Mouse (Mus musculus): ENCODE data around the gene Gm17720.

Gm17720 gene

DNA sequence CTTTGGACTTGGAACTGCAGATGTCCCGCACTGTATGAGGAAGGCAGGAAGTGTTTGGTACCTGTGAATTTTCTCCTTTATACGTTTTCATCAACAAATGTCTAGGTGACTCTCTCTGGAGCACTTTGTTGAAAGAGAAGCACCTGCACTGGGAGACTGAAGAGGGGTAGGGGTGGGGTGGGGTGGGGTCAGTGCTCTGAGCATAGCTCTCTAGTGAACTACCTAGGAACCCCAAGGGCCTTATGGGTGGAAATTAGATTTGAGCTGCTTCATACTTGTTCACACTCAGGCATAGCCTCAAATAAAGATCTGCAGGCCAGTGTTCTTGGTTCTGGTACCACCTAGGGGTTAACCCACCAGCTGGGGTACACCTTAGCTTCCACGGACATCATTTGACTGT lies at the start of gene Gm17720:
Gene Gm17720, minus strand, starts transcription at position 101 of the 400 bp plus-strand sequence.
- DNase-seq, result no peak

DNA sequence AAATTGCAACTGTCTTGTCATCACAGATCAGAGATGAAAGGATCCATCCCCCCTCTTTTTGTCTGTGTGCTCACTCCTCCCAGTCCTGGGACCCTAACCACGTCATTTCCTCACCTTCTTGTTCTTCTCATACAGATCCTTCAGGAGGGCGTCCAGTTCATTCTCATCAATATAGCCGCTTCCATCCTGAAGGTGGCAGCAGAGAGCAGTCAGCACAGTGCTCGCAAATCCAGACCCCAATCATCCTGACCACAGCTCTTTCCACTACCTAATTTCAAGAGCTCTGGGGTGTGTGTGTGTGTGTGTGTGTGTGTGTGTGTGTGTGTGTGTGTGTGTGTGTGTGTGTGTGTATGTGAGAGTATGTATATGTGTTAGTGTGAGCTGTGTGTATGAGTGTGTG lies 43.0 kb upstream of the Gm17720 start:
- DNase-seq, result peak; percentile 39

- no peak for DNase-seq
Observed at GRCm38 (mm10) chr8:110140770-110141169, 38.2 kb upstream of the Gm17720 start.

DNA sequence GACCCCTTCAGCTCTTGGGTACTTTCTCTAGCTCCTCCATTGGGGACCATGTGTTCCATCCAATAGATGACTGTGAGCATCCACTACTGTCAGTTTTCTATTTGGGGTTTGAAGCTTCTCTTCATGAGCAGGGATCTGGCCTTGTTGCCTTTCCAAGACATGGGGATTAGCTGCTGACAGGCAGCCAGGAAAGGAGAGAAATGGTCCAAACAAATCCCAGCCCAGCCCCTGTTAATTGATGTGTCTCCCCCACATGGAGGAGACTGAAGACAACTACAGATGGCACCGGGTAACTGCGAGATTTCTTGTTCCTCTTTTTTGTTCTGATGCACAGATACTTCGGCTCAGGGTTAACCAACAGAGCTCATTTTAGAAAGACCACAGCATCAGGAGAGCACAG lies 37.6 kb upstream of the Gm17720 start:
- DNase-seq, result no peak

GRCm38 (mm10) chr8:110135515-110135914 lies 33.0 kb upstream of the Gm17720 start:
- DNase-seq, result no peak

GRCm38 (mm10) chr8:110134236-110134635 lies 31.7 kb upstream of the Gm17720 start:
- no peak for DNase-seq

DNA sequence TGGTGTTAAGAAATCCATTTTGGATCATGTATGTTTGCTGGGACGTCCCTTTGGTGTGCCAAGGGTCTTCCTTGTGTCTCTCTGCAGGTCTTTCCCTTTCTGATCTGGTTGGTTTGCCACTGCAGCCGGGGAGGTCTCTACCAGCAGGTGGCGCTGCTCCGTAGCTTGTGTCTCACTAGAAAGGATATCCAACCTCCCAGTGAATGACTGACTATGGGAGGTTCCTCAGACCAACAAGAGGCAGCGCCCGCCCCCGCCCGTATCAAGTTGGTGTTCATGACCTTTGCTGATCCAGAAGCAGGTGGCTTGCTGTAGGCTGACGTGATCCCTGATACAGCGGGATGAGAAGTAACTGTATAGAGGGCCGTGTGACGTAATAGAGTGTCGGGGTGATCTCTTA lies 28.0 kb upstream of the Gm17720 start:
- DNase-seq, result peak; percentile 76

DNA sequence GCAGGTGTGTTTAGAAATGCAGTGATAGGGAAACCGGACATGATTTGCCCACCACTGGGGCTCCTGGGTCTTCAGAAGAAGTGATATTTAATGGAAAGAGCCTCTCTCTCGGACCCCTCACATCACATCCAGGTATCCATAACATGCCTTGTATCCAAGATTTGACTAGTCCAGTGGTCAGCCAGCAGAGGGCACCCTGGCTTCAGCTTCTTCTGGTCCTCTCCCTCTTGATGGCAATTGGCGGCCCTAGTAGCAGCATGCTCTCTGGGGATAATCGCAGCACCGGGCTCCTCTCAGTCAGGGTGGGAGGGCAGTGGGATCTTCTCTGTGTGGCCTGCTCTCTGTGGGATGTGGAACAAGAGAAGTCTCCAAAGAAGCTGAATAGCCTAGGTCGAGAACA lies 17.2 kb upstream of the Gm17720 start:
- DNase-seq, result peak; percentile 9

DNA sequence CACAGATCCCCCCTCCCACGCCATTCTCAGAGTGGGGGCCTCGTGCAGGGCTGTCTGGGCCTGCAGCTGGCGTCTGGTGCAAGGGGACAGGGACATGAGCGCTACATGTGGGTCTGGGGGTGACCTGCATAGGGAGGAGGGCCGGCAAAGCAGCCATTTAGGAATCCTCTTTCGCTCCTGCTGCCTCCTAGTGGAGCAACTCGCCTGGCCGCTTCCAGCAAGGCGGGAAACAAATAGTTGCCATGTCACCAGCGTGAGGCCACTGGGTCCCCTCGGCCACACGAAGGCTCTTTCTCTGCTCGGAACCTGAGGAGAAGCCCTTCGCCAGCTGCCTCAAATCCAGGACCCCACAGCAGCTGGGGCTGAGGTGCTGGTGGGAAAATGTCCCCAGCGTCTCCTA lies 877 bp downstream of the Gm17720 start:
- DNase-seq, result no peak

DNA sequence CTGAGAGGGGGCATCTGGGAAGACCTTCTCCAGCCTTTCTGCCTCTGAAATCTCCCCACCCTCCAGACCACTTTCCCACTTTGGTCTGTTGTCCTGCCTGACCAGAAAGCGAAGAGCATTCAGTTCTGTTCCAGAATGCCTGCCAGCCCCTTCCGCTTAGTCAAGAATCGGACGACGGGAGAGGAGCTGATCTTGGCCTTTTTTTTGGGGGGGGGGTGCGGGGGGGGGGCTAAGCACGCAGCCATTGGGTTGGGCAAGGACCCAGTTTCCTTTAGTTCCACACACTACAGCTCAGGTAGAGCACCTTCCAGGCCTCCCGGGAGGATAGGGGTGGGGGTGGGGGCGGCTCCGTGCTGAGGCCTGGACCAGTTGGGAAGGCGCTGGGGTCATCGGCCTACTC lies 1.6 kb downstream of the Gm17720 start, which contains the start of gene Gm21964:
Gene Gm21964, plus strand, starts transcription at position 301 of the 400 bp plus-strand sequence.
- DNase-seq, result no peak

DNA sequence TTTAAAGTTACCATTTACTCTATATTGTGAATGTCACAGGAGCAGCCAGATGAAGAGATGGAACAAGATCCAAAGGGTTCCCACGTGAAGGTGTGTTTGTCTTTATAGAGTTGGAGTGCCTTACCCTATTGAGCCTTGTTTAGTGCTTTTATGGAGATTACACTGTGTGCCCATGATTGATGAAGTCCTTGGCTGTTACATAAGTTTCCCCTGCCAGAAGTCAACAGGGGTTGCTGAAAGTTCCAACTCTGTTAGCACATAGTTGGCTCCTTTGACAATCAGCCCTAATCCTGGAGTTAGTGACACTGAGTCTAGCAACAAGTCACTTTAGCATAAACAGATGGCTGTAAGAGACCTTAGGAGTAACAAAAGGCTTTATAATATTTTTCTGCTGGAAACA lies 10.7 kb downstream of the Gm17720 start:
- DNase-seq, result no peak

- no peak for DNase-seq
Observed at GRCm38 (mm10) chr8:110082416-110083105, 20.0 kb downstream of the Gm17720 start.

- DNase-seq, result peak; percentile 69
Observed at GRCm38 (mm10) chr8:110079282-110080221, 23.0 kb downstream of the Gm17720 start, which contains the start of gene Zfp612. Gene Zfp612, plus strand, starts transcription at chr8:110079746.

DNA sequence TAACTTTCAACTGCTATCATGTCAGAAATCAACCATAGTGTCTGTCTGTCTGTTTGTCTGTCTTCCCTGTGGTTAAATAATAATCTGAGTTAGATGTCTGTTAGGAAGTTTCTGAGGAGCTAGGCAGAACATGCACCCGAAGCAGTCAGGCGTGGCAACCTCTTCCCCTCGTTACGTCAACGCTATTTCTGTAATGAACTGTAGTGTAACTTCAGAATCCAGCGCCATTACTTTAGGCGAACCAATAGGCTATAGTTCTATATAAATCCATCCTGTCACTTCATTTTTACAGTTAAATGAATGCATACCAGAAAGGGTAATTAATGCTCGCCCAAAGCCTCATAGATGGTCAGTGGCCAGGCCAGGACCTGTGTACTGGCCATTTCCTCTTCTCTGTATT lies 28.1 kb downstream of the Gm17720 start:
- peak; percentile 39 for DNase-seq

GRCm38 (mm10) chr8:110071600-110071999 lies 31.0 kb downstream of the Gm17720 start:
- peak; percentile 53 for DNase-seq

DNA sequence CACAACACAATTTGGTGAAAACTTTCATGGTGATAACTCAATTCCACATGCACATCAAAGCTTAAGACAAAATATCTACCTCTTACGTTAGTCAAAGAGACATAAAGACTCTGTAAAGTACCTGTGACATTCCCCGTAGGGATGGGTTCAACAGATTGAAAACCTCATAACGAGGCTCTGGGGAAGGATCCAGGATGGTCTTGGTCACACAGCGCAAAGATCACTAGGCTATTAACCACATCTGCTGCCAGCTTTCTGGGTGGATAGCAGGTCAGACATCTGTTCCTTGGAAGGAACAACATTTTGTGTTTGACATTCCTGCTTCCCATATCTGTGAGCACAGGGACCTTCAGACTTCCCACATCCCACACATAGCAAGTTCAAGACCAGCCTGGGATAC lies 32.8 kb downstream of the Gm17720 start:
- DNase-seq, result no peak

DNA sequence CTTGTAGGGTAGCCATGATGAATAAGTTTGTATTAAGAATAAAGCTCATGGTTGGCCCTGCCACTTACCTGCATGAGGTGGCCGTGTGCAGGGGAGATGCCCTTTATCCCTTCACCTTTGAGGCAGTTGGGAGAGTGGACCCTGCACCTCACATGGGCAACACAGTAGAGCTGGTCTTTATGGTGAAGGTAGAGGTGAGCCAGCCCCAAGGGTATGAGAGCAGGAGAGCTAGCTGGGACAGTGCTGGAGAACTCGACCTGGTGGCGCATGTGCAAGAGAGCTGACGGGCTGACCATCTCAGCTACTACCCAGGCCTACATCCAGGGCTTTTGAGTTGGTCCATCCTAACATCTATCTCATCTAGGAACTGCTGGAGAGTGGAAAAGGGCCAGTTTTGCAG lies 36.9 kb downstream of the Gm17720 start:
- no peak for DNase-seq

DNA sequence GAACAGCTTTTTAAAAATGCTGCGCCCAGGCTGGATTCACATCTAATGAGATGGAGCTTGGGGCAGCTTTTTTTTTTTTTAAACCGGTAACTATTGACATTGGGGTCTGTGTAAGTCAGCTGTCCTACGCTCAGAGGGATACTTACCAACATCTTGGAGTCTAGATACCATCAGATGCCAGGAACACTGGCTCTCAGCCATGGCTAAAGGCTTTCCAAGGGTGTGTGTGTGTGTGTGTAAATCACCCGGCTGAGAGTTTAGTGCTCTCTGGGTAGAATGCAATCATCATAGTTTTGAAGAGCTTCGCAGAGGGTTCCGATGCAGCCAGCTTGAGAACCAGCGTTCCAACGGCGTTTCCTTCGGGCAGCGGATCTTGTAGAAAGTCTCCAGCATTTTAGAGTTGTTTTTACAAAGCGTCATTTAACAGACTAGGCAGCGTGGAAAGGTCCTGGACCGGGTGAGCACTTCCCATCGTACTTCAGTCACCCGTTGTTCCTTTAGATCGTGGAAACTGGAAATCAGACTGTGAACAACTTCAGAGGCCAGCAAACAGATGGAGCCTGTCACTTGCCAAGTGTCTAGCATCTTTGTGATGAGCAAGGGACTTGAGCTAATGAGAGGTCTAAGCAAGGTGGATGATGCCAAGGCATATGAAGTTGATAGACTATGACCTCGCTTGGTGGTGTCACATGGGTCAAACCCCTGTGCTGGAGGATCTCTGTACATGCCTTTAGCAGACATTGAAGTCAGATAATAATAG lies 37.8 kb downstream of the Gm17720 start:
- DNase-seq, result no peak

DNA sequence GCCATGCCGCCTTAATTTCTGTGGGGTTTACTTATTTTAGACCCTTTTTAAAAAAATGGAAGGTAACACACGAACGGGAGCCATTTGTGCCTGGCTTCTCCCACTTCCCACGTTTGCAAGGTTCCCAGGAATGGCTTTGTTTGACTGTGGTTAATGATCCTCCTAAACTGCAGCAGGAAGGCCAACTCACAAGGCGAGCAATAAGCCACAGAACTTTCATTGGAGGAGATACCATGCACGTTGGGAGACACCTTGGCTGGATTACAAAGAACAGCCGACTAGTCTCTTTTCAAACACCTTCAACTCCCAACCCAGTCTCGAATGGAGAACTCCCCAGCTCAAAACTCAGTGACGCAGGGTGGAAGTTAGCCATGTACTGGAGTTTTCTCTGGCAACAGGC lies 38.4 kb downstream of the Gm17720 start:
- no peak for DNase-seq

GRCm38 (mm10) chr8:110058207-110058606 lies 44.3 kb downstream of the Gm17720 start:
- DNase-seq, result no peak

- no peak for DNase-seq
Observed at GRCm38 (mm10) chr8:110051208-110051607, 51.3 kb downstream of the Gm17720 start.

DNA sequence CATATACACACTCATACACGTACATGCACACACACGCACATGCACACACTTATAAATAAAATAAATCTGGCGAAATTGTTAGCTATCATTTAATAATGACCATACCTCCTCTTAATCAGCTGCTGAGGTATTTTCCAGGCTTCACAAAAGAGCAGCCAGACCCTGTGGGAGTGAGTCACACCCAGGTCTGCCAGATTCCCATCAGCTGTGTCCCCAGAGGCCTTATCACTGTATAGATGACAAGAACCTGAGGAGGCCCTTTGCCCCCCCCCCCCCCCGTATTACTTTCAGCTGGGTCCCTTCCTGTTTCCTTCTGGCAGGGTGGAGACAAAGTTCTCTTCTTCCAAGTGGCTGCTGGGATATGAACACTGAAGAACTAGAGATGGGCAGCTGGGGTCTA lies 62.0 kb downstream of the Gm17720 start:
- DNase-seq, result no peak

DNA sequence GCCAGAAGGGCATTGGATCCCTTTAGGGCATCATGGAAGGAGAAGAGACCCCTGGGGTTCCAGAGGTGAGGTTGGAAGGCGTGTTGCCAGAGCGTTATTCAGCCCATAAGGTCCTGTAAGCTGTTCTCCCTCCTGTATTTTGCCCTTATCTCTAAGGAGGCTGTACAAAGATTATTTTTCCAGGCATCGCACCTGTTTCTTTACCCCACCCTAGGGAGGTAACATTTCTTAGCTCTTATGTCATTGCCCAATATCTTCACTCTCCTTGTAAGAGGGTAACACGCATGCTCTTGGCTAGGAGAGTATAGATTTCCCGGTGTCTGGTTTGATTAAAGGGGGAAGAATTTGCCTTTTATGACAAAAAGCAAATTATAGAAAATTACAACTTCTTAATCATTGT lies 62.9 kb downstream of the Gm17720 start, which contains the start of gene Chst4:
Gene Chst4, minus strand, starts transcription at position 82 of the 400 bp plus-strand sequence.
- DNase-seq, result no peak
